Mouse (Mus musculus) stomach, postnatal 0 days (tissue): ENCODE measurements at regions not wholly inside any gene's neighbourhood (a gene's known extent, or its start where the extent isn't known, plus 50 kb on each side); places are given as distances from the start of the nearest gene placed in this dataset.
"Not testable (repeated sequence)": the region's sequence is repeated elsewhere in the genome, so short reads cannot be mapped to it uniquely, and the experiment has no call there.

Experiments used
- ATAC-seq: fragments of 200-750 bp; cut with Nextera tagmentation; 2 replicates; pipeline ENCODE4 v1.8.0; 2017; ENCODE audit not compliant: low FRiP score, low TSS enrichment
- DNase-seq: peaks from one replicate; pipeline ENCODE4 v3.0.0-alpha.2; 2016; ENCODE audit warnings: low spot score
- H3K27ac ChIP-seq: fragments of 300-500 bp; sonication (generic); replicated peaks from 2 replicates; pipeline ENCODE4 v1.5.1; 2014; ENCODE audit warnings: mild to moderate bottlenecking, control low read depth
- H3K27me3 ChIP-seq: fragments of 300-500 bp; sonication (generic); 2 replicates; pipeline ENCODE4 v1.6.1; 2014; ENCODE audit warnings: low read length; ENCODE audit not compliant: control insufficient read depth, insufficient read depth
- H3K36me3 ChIP-seq: fragments of 300-500 bp; sonication (generic); 2 replicates; pipeline ENCODE4 v1.6.1; 2014; ENCODE audit warnings: low read length, mixed read lengths; ENCODE audit not compliant: control insufficient read depth, insufficient read depth
- H3K4me1 ChIP-seq: fragments of 300-500 bp; sonication (generic); replicated peaks from 2 replicates; pipeline ENCODE4 v1.6.1; 2014; ENCODE audit warnings: antibody characterized with exemption; ENCODE audit not compliant: control insufficient read depth, insufficient read depth
- H3K4me2 ChIP-seq: fragments of 300-500 bp; sonication (generic); replicated peaks from 2 replicates; pipeline ENCODE4 v1.6.1; 2014; ENCODE audit warnings: low read depth, mild to moderate bottlenecking, control low read depth, moderate library complexity
- H3K4me3 ChIP-seq: fragments of 300-500 bp; sonication (generic); 2 replicates; pipeline ENCODE4 v1.5.1; 2014; ENCODE audit warnings: low read depth, low read length, control low read depth
- H3K9ac ChIP-seq: fragments of 300-500 bp; sonication (generic); 2 replicates; pipeline ENCODE4 v1.6.1; 2014; ENCODE audit warnings: mild to moderate bottlenecking, low read length, control low read depth, mixed read lengths
- H3K9me3 ChIP-seq: fragments of 300-500 bp; sonication (generic); 2 replicates; pipeline ENCODE4 v1.6.1; 2016; ENCODE audit warnings: low read length; ENCODE audit not compliant: control insufficient read depth
- CTCF ChIP-seq: IDR thresholded peaks from 2 replicates; pipeline ENCODE4 v1.5.1; 2016; ENCODE audit warnings: antibody characterized with exemption, low read depth, mild to moderate bottlenecking, moderate library complexity
- EP300 ChIP-seq: optimal IDR thresholded peaks from 2 replicates; pipeline ENCODE3; 2016; ENCODE audit warnings: antibody characterized with exemption
- WGBS: fragments of 180-500 bp; shearing (Covaris S2); extraction: QIAGEN DNeasy Blood & Tissue Kit; methylation state at CpG from one replicate; pipeline ENCODE4 v1.1.7; 2014; 5-methylcytosine and 5-hydroxymethylcytosine counted together

DNA sequence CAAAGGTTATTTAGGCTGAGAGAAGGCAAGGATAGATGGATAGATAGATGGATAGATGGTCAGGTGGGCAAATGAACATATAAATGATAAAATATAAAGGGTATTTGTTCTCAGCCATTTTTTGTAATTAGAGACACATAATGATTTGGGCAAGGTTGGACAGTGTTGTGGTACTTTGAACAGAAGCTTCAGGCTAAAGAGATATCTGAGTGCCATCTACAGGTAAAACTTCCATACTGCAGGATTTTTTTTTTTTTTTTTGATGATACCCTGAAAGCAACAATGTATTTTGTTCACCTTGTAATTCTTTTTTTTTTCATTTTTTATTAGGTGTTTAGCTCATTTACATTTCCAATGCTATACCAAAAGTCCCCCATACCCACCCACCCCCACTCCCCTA lies 110.1 kb upstream of the Trabd2b start:
- Histone ChIP-seq H3K4me2 (no peak overlapping the region), H3K4me1 (no peaks in the 10 kb centered on the region), H3K9me3 (no peaks in the 10 kb centered on the region), H3K36me3 (no peaks in the 10 kb centered on the region), H3K27me3 (no peaks in the 10 kb centered on the region), H3K9ac (no peak overlapping the region), H3K27ac (no peak overlapping the region), H3K4me3 (no peak overlapping the region)
- ATAC-seq (no peak), DNase-seq (no peak)
- no peak for TF ChIP-seq EP300
- TF ChIP-seq CTCF = peak; percentile 53

DNA sequence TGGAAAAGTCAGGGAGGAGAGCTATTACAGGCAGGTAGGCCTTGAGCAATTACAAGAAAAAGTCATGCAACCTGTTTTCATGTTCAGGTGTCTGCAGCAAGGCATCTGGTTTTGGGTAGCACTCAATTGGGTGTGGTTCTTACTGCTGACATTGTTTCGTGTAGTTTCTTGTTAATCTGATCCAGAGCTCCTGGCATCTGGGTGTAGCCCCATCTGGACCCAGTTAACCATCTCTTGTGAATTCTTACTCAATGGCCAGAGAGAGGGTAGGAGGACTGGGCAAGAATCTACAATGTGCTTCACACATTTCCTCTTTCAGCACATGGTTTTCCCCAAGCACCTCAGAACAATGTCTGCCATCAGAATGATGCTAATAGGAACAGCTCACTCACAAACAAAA lies 108.0 kb upstream of the Trabd2b start:
- not testable (repeated sequence) for H3K27me3 ChIP-seq, H3K9ac ChIP-seq, H3K9me3 ChIP-seq, H3K36me3 ChIP-seq, ATAC-seq, DNase-seq, H3K4me1 ChIP-seq, H3K4me3 ChIP-seq, H3K27ac ChIP-seq, H3K4me2 ChIP-seq
- WGBS = 30% methylated on average over 1 of the region's 1 CpGs

DNA sequence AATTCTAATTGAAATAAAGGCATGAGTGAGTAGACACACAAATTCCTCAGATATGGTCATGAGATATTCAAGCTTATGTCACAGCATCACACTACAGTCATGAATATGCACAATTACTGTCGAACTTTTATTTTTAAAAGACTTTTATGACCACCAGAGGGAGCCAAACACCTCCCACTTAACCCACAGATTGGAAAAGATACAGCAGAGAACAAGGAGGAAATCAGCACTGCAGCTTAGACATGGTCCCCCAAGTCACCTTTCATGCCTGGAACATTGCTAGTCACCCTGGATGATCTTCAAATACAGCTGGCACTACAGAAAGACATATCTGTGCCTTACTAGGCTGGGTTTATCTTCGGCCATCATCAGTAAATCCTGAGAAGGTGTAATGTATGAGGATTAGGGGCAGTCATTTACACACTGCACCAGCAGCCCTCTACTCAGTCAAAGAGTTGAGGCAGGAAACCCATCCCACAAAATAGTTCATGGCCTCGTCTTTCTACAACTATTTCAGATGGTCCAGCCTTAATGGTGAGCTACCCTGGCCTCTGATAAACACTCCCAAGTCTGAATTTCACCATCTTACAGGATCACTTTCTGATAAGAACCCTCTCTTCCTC lies 106.0 kb upstream of the Trabd2b start:
- 37% methylated on average over 3 of the region's 3 CpGs for WGBS
- Histone ChIP-seq H3K4me1 (no peaks in the 10 kb centered on the region), H3K27ac (no peak overlapping the region), H3K4me2 (no peak overlapping the region), H3K4me3 (no peak overlapping the region), H3K9me3 (no peaks in the 10 kb centered on the region), H3K9ac (no peak overlapping the region), H3K27me3 (no peaks in the 10 kb centered on the region), H3K36me3 (no peaks in the 10 kb centered on the region)
- TF ChIP-seq CTCF (peak; percentile 81), EP300 (no peak)
- ATAC-seq (no peak), DNase-seq (no peak)

DNA sequence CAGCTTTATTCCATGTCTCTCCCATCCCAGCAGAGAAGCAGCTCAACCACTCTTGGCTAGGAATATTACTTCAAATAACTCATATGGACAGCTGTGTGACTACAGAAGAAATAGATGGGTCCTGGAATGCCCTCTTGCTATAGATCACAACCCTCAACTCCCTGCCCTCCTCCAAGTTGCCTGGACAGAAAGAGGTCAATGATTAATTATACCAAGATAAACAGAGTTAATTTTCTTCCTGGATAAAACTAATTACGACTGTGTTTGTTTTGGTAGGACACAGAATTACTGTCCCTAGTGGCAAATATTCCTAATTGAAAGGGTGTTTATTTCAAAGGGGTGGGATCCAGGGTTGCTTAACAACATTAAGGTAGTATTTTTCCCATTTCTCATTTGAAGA lies 101.9 kb upstream of the Trabd2b start:
- Histone ChIP-seq H3K9ac (no peak overlapping the region), H3K9me3 (no peaks in the 10 kb centered on the region), H3K36me3 (no peaks in the 10 kb centered on the region), H3K27me3 (no peaks in the 10 kb centered on the region), H3K4me2 (no peak overlapping the region), H3K4me1 (no peaks in the 10 kb centered on the region), H3K27ac (no peak overlapping the region), H3K4me3 (no peak overlapping the region)
- 15% methylated on average over 1 of the region's 1 CpGs for WGBS
- TF ChIP-seq CTCF (no peak), EP300 (no peak)
- ATAC-seq = no peak
- no peak for DNase-seq

DNA sequence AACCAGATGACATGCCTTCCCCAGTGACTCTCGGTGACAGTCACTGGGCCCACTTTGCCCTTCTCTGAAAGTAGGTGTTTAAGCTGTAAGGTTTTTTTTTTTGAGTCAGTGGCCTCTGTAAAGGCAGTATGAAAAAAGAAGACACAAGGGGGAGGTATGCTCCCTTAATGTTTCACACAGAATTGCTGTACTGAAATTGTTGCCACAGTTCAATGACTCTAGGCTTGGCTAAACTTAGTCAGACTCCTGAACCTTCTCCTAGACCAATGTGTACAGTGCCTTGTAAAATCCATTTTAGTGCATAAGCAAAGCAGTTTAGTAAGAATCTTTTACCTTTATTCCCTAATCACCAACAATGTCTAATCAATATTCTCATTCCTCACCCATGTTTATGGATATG lies 99.0 kb upstream of the Trabd2b start:
- TF ChIP-seq EP300 (no peak), CTCF (no peak)
- WGBS = 83% methylated on average over 1 of the region's 1 CpGs
- Histone ChIP-seq H3K4me1 (no peaks in the 10 kb centered on the region), H3K27ac (no peak overlapping the region), H3K4me3 (no peak overlapping the region), H3K27me3 (no peaks in the 10 kb centered on the region), H3K9ac (no peak overlapping the region), H3K4me2 (no peak overlapping the region), H3K9me3 (no peaks in the 10 kb centered on the region), H3K36me3 (no peaks in the 10 kb centered on the region)
- no peak for DNase-seq
- no peak for ATAC-seq

DNA sequence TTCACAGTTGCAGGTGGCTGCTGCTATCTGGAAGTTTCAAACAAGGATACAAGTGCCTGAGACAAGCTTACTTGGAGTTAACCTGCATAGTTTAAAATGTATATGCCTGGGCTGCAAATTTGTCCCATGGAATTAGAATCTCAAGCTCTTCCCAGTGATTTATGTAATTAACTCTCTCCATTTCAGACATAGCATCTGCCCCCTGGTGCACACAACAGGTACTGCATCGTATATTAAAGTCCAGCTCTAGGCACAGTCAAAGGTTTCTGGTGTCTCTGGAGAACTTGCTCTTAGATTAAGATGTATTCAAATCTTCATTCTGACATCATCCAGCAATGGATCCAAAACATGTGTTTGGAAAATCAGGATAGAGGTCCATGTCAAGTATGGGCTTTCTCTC lies 98.0 kb upstream of the Trabd2b start:
- H3K36me3 ChIP-seq = no peaks in the 10 kb centered on the region
- H3K4me1 ChIP-seq = no peaks in the 10 kb centered on the region
- ATAC-seq (no peak), DNase-seq (peak; percentile 20)
- 5% methylated on average over 1 of the region's 1 CpGs for WGBS
- H3K4me3 ChIP-seq = no peak overlapping the region
- no peak overlapping the region for H3K9ac ChIP-seq
- no peak overlapping the region for H3K4me2 ChIP-seq
- TF ChIP-seq EP300 = no peak
- peak; percentile 80 for TF ChIP-seq CTCF
- H3K27me3 ChIP-seq = no peaks in the 10 kb centered on the region
- H3K27ac ChIP-seq = no peak overlapping the region
- H3K9me3 ChIP-seq = no peaks in the 10 kb centered on the region
